Mouse (Mus musculus) heart, embryonic 12.5 days (tissue): ENCODE measurements around the gene Zfp1. TPM values are rescaled to one million over a fixed set of nuclear protein-coding genes. Genes with fewer than 3 reads are reported as not detected.

Experiments used
- ATAC-seq: fragments of 200-750 bp; cut with Nextera tagmentation; 2 replicates; pipeline ENCODE4 v1.8.0; 2017; ENCODE audit warnings: moderate TSS enrichment, moderate library complexity; ENCODE audit not compliant: insufficient number of reproducible peaks, low FRiP score
- H3K27ac ChIP-seq: fragments of 300-500 bp; sonication (generic); 2 replicates; pipeline ENCODE4 v1.5.1; 2016; ENCODE audit warnings: mild to moderate bottlenecking, moderate library complexity; ENCODE audit not compliant: poor library complexity, severe bottlenecking
- H3K27me3 ChIP-seq: fragments of 300-500 bp; sonication (generic); replicated peaks from 2 replicates; pipeline ENCODE4 v1.6.1; 2016; ENCODE audit warnings: mild to moderate bottlenecking, moderate library complexity
- H3K36me3 ChIP-seq: fragments of 300-500 bp; sonication (generic); 2 replicates; pipeline ENCODE4 v1.6.1; 2016; ENCODE audit warnings: mild to moderate bottlenecking, moderate library complexity
- H3K4me1 ChIP-seq: fragments of 300-500 bp; sonication (generic); replicated peaks from 2 replicates; pipeline ENCODE4 v1.6.1; 2016; ENCODE audit warnings: mild to moderate bottlenecking
- H3K4me2 ChIP-seq: fragments of 300-500 bp; sonication (generic); 2 replicates; pipeline ENCODE4 v1.6.1; 2016; ENCODE audit warnings: mild to moderate bottlenecking, moderate library complexity
- H3K4me3 ChIP-seq: fragments of 300-500 bp; sonication (generic); 2 replicates; pipeline ENCODE4 v1.5.1; 2016; ENCODE audit warnings: mild to moderate bottlenecking
- H3K9ac ChIP-seq: fragments of 300-500 bp; sonication (generic); 2 replicates; pipeline ENCODE4 v1.6.1; 2016; ENCODE audit warnings: mild to moderate bottlenecking, moderate library complexity
- H3K9me3 ChIP-seq: fragments of 300-500 bp; sonication (generic); replicated peaks from 2 replicates; pipeline ENCODE4 v1.6.1; 2016; ENCODE audit warnings: mild to moderate bottlenecking, moderate library complexity
- WGBS: fragments of 180-500 bp; shearing (Covaris S2); methylation state at CpG from one replicate; pipeline ENCODE4 v1.1.7; 2016; 5-methylcytosine and 5-hydroxymethylcytosine counted together
- polyA plus RNA-seq: library from polyadenylated mRNA; unstranded; fragments of >200 nt; fragmentation: Nextera tagmentation; extraction: Ambion mirVana; gene quantifications from 2 replicates; pipeline ENCODE4 v1.2.1, GENCODE M21; 2016

Zfp1 gene
- polyA plus RNA-seq, 1 experiment from 2014 or later, result 14.4 TPM

- Histone ChIP-seq H3K36me3 (peaks cover 3% of the 10 kb centered on the region; the same call in 1 of the 2 replicates), H3K27me3 (no peaks in the 10 kb centered on the region), H3K4me3 (no peak overlapping the region), H3K9ac (no peak overlapping the region), H3K9me3 (peaks cover 8% of the 10 kb centered on the region; the same call in 1 of the 2 replicates), H3K4me1 (no peaks in the 10 kb centered on the region), H3K4me2 (no peak overlapping the region), H3K27ac (no peak overlapping the region)
- WGBS, result 69% methylated on average over 8 of the region's 8 CpGs
- no peak for ATAC-seq
These were observed 33.0 kb downstream of the Zfp1 start for GRCm38 (mm10) chr8:111676237-111676636.

- Histone ChIP-seq H3K4me2 (no peak overlapping the region), H3K36me3 (no peaks in the 10 kb centered on the region), H3K27me3 (no peaks in the 10 kb centered on the region; the same call in 1 of the 2 replicates), H3K27ac (no peak overlapping the region), H3K9ac (no peak overlapping the region), H3K4me3 (no peak overlapping the region), H3K9me3 (peaks cover 8% of the 10 kb centered on the region; the same call in 1 of the 2 replicates), H3K4me1 (no peaks in the 10 kb centered on the region)
- 18% methylated on average over 3 of the region's 3 CpGs for WGBS
- no peak for ATAC-seq
These were observed 34.9 kb downstream of the Zfp1 start for GRCm38 (mm10) chr8:111678111-111678510.

- ATAC-seq, result no peak
- Histone ChIP-seq H3K4me1 (no peaks in the 10 kb centered on the region), H3K4me3 (no peak overlapping the region), H3K36me3 (no peaks in the 10 kb centered on the region), H3K4me2 (no peak overlapping the region), H3K9ac (no peak overlapping the region), H3K9me3 (peaks cover 8% of the 10 kb centered on the region; the same call in 1 of the 2 replicates), H3K27ac (no peak overlapping the region), H3K27me3 (no peaks in the 10 kb centered on the region; the same call in 1 of the 2 replicates)
- WGBS, result 90% methylated on average over 7 of the region's 7 CpGs
These were observed 35.6 kb downstream of the Zfp1 start for GRCm38 (mm10) chr8:111678848-111679247.

GRCm38 (mm10) chr8:111680423-111681028, 37.3 kb downstream of the Zfp1 start:
- no peaks in the 10 kb centered on the region; the same call in 1 of the 2 replicates for H3K27me3 ChIP-seq
- H3K9me3 ChIP-seq, result peaks cover 8% of the 10 kb centered on the region; the same call in 1 of the 2 replicates
- no peak overlapping the region for H3K4me3 ChIP-seq
- H3K4me1 ChIP-seq, result no peaks in the 10 kb centered on the region
- no peak overlapping the region for H3K27ac ChIP-seq
- H3K9ac ChIP-seq, result no peak overlapping the region
- 29% methylated on average over 17 of the region's 17 CpGs for WGBS
- no peaks in the 10 kb centered on the region for H3K36me3 ChIP-seq
- no peak for ATAC-seq
- H3K4me2 ChIP-seq, result peak overlapping the region; percentile 20; the same call in 1 of the 2 replicates

GRCm38 (mm10) chr8:111681153-111681552, 38.0 kb downstream of the Zfp1 start:
- H3K4me2 ChIP-seq, result no peak overlapping the region
- WGBS, result 69% methylated on average over 11 of the region's 11 CpGs
- H3K27me3 ChIP-seq, result no peaks in the 10 kb centered on the region; the same call in 1 of the 2 replicates
- no peak overlapping the region for H3K27ac ChIP-seq
- H3K9me3 ChIP-seq, result peaks cover 6% of the 10 kb centered on the region; the same call in 1 of the 2 replicates
- ATAC-seq, result no peak
- H3K4me3 ChIP-seq, result no peak overlapping the region
- H3K36me3 ChIP-seq, result no peaks in the 10 kb centered on the region
- H3K9ac ChIP-seq, result no peak overlapping the region
- H3K4me1 ChIP-seq, result no peaks in the 10 kb centered on the region

GRCm38 (mm10) chr8:111682521-111682920, 39.3 kb downstream of the Zfp1 start:
- no peaks in the 10 kb centered on the region for H3K36me3 ChIP-seq

GRCm38 (mm10) chr8:111686881-111687280, 43.7 kb downstream of the Zfp1 start:
- 77% methylated on average over 13 of the region's 13 CpGs for WGBS
- ATAC-seq, result peak; percentile 43; the same call in 1 of the 2 replicates
- Histone ChIP-seq H3K36me3 (no peaks in the 10 kb centered on the region), H3K4me2 (no peak overlapping the region), H3K27me3 (no peaks in the 10 kb centered on the region; the same call in 1 of the 2 replicates), H3K4me3 (no peak overlapping the region), H3K9me3 (no peaks in the 10 kb centered on the region), H3K4me1 (no peaks in the 10 kb centered on the region), H3K27ac (no peak overlapping the region), H3K9ac (no peak overlapping the region)

More at GRCm38 (mm10) chr8:111682521-111682920, 39.3 kb downstream of the Zfp1 start:
- Histone ChIP-seq H3K9me3 (no peaks in the 10 kb centered on the region), H3K9ac (no peak overlapping the region), H3K27me3 (no peaks in the 10 kb centered on the region; the same call in 1 of the 2 replicates), H3K4me2 (no peak overlapping the region), H3K4me3 (no peak overlapping the region), H3K27ac (no peak overlapping the region), H3K4me1 (no peaks in the 10 kb centered on the region)
- WGBS, result 21% methylated on average over 9 of the region's 9 CpGs
- ATAC-seq, result no peak

- Histone ChIP-seq H3K9me3 (no peaks in the 10 kb centered on the region), H3K4me3 (no peak within 1 kb of the TSS), H3K4me1 (peaks cover 12% of the 10 kb centered on the region; the same call in 1 of the 2 replicates), H3K36me3 (no peaks in the 10 kb centered on the region), H3K27ac (no peak within 1 kb of the TSS), H3K27me3 (no peaks in the 10 kb centered on the region), H3K9ac (no peak within 1 kb of the TSS), H3K4me2 (no peak within 1 kb of the TSS)
- no peak for ATAC-seq
- 91% methylated on average over 2 of the region's 2 CpGs for WGBS
These were observed 47.8 kb downstream of the Zfp1 start, which contains the start of gene Ctrb1 for GRCm38 (mm10) chr8:111690960-111691445. Ctrb1 (minus strand) TSS chr8:111691010.

- H3K27me3 ChIP-seq, result no peaks in the 10 kb centered on the region
- H3K4me2 ChIP-seq, result no peak overlapping the region
- no peak overlapping the region for H3K27ac ChIP-seq
- no peak for ATAC-seq
- H3K36me3 ChIP-seq, result no peaks in the 10 kb centered on the region
- 46% methylated on average over 6 of the region's 6 CpGs for WGBS
- H3K9me3 ChIP-seq, result no peaks in the 10 kb centered on the region
- H3K9ac ChIP-seq, result no peak overlapping the region
- H3K4me1 ChIP-seq, result peaks cover 12% of the 10 kb centered on the region; the same call in 1 of the 2 replicates
- no peak overlapping the region for H3K4me3 ChIP-seq
These were observed 50.1 kb downstream of the Zfp1 start for GRCm38 (mm10) chr8:111693261-111693741.

GRCm38 (mm10) chr8:111695441-111695840, 52.2 kb downstream of the Zfp1 start:
- Histone ChIP-seq H3K9me3 (no peaks in the 10 kb centered on the region), H3K4me3 (no peak overlapping the region), H3K4me2 (no peak overlapping the region), H3K4me1 (peaks cover 12% of the 10 kb centered on the region; the same call in 1 of the 2 replicates), H3K27me3 (no peaks in the 10 kb centered on the region), H3K36me3 (no peaks in the 10 kb centered on the region), H3K27ac (no peak overlapping the region), H3K9ac (no peak overlapping the region)
- WGBS, result 47% methylated on average over 7 of the region's 7 CpGs
- no peak for ATAC-seq

GRCm38 (mm10) chr8:111697655-111698054, 54.5 kb downstream of the Zfp1 start:
- H3K27me3 ChIP-seq, result no peaks in the 10 kb centered on the region

More at GRCm38 (mm10) chr8:111697655-111698054, 54.5 kb downstream of the Zfp1 start:
- WGBS, result 75% methylated on average over 10 of the region's 10 CpGs
- H3K27ac ChIP-seq, result no peak overlapping the region
- H3K4me3 ChIP-seq, result no peak overlapping the region
- no peak for ATAC-seq
- H3K9ac ChIP-seq, result no peak overlapping the region
- no peaks in the 10 kb centered on the region for H3K36me3 ChIP-seq
- peaks cover 12% of the 10 kb centered on the region; the same call in 1 of the 2 replicates for H3K4me1 ChIP-seq
- no peak overlapping the region for H3K4me2 ChIP-seq
- no peaks in the 10 kb centered on the region for H3K9me3 ChIP-seq
